In the genomic region with DNA sequence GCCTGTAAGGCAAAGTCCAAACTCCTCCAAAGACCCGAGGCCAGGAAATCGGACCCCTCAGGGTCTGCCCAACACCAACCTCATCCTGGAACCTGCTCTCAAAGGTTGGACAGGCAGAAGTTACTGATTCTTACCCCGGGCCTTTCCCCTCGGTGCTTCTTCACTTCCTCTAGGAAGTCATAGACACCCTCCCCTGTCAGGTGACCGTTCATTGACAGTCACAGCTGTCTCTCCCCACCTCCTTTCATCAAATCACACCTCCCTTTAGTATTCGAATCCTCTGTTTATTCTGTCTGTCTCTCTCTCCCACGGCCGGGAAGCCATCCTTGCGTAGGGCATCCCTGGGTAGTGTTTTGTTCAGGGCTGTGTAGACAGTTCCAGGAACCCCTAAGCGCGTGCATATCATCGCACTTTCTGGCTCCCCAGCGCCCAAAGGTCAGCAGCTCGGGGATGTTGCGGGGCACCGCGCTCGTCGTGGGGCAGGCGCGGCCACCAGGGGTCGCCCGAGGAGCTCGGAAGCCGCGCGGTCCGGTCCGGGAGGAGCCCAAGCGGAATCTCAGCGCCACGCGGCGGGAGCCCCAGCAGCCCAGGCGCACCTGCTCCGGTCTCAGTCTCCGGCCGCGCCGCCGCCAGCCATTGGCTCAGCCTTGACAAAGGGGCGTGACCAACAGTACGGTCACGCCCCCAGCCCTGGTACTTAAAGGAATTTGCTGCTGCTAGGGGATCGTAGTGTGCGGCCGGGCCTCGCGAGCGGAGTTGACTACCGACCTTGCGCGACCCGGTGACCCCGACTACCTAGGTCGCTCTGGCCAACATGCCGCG, we compare ENCODE assay signal across 9 mouse cellular contexts. TPM values are rescaled to one million over a fixed set of nuclear protein-coding genes. Genes with fewer than 3 reads are reported as not detected.
DNase-seq lines count a peak whose midpoint lies in the region; ATAC-seq and TF ChIP-seq lines count a peak whose summit lies in the region.
"Had no signal": no experiment of that assay in that cellular context is flagged by ENCODE, and none has a peak within 500 bp of the region (broad histone marks: within the 10 kb centered on the region; RNA-seq: fewer than 3 reads in every experiment).

A gene (plus strand): TSS at position 720 of the 822 bp plus-strand sequence.

- no peaks in the 10 kb centered on the region for H3K9me3 ChIP-seq in heart, embryonic 12.5 days (replicated peaks)
- no peaks in the 10 kb centered on the region for H3K9me3 ChIP-seq in kidney, postnatal 0 days (replicated peaks; ENCODE audit: low read length)
- no peaks in the 10 kb centered on the region for H3K9me3 ChIP-seq in liver, embryonic 11.5 days (ENCODE audit: control insufficient read depth, low read length)
- H3K9me3 ChIP-seq in stomach, embryonic 15.5 days = no peaks in the 10 kb centered on the region

- under 1% methylated on average over 58 of the region's 58 CpGs for WGBS in heart, embryonic 12.5 days
- under 1% methylated on average over 56 of the region's 58 CpGs for WGBS in kidney, postnatal 0 days
- 1% methylated on average over 58 of the region's 58 CpGs for WGBS in liver, embryonic 11.5 days
- WGBS in stomach, embryonic 15.5 days = under 1% methylated on average over 58 of the region's 58 CpGs

- peak within 1 kb of the TSS; percentile 89 for H3K4me2 ChIP-seq in heart, embryonic 12.5 days
- H3K4me2 ChIP-seq in kidney, postnatal 0 days (ENCODE audit: low read length) = peak within 1 kb of the TSS; percentile 60
- H3K4me2 ChIP-seq in liver, embryonic 11.5 days = peak within 1 kb of the TSS; percentile 91
- H3K4me2 ChIP-seq in stomach, embryonic 15.5 days = peak within 1 kb of the TSS; percentile 94

- peaks cover 12% of the 10 kb centered on the region for H3K36me3 ChIP-seq in heart, embryonic 12.5 days
- no peaks in the 10 kb centered on the region for H3K36me3 ChIP-seq in kidney, postnatal 0 days (ENCODE audit: insufficient read depth, low read length)
- H3K36me3 ChIP-seq in liver, embryonic 11.5 days (ENCODE audit: control insufficient read depth, insufficient read depth, low read length) = peaks cover 2% of the 10 kb centered on the region; the same call in 1 of the 2 replicates
- 0 out of 2 replicates have a peak, but pooled peaks cover 3% of the 10 kb centered on the region for H3K36me3 ChIP-seq in stomach, embryonic 15.5 days

- peak; percentile 93 for DNase-seq in CD4-positive helper T cell, adult 2 months (ENCODE audit: low read depth, low spot score)
- DNase-seq in brain, embryonic 18.5 days (ENCODE audit: low read depth, low spot score) = peak; percentile 52
- peak; percentile 99 for DNase-seq in kidney, postnatal 0 days (ENCODE audit: low spot score)
- peak; percentile 88 for DNase-seq in liver, embryonic 11.5 days (ENCODE audit: low spot score)
- DNase-seq in natural killer cell, adult 2 months (ENCODE audit: low spot score in 2 of 2) = peak; percentile 81 to 88

- TF ChIP-seq CTCF in kidney, postnatal 0 days (IDR thresholded peaks at IDR 0.05; ENCODE audit: low read depth) = peak; percentile 94

- ATAC-seq in erythroid progenitor cell, adult 5-6 weeks (replicated peaks; ENCODE audit: low FRiP score, poor library complexity, severe bottlenecking) = peak; percentile 79
- peak; percentile 93 for ATAC-seq in heart, embryonic 12.5 days (ENCODE audit: insufficient number of reproducible peaks, low FRiP score)
- ATAC-seq in kidney, postnatal 0 days (replicated peaks; ENCODE audit: low FRiP score, low read depth) = peak; percentile 98
- ATAC-seq in liver, embryonic 11.5 days (replicated peaks; ENCODE audit: low FRiP score) = peak; percentile 93
- peak; percentile 96 for ATAC-seq in stomach, embryonic 15.5 days (ENCODE audit: insufficient read depth, low FRiP score, low read depth)

- H3K4me3 ChIP-seq in heart, embryonic 12.5 days = peak within 1 kb of the TSS; percentile 61
- H3K4me3 ChIP-seq in kidney, postnatal 0 days (replicated peaks; ENCODE audit: low read depth, low read length) = peak within 1 kb of the TSS; percentile 44
- H3K4me3 ChIP-seq in liver, embryonic 11.5 days (ENCODE audit: low read depth, low read length) = peak within 1 kb of the TSS; percentile 57
- H3K4me3 ChIP-seq in stomach, embryonic 15.5 days (replicated peaks) = peak within 1 kb of the TSS; percentile 54

- H3K4me1 ChIP-seq in heart, embryonic 12.5 days (replicated peaks) = peaks cover 53% of the 10 kb centered on the region
- H3K4me1 ChIP-seq in kidney, postnatal 0 days (replicated peaks; ENCODE audit: insufficient read depth, low read length) = peaks cover 9% of the 10 kb centered on the region; the same call in 1 of the 2 replicates
- peaks cover 30% of the 10 kb centered on the region for H3K4me1 ChIP-seq in liver, embryonic 11.5 days (replicated peaks; ENCODE audit: control insufficient read depth, insufficient read depth, low read length)
- peaks cover 29% of the 10 kb centered on the region for H3K4me1 ChIP-seq in stomach, embryonic 15.5 days

- H3K9ac ChIP-seq in heart, embryonic 12.5 days = peak within 1 kb of the TSS; percentile 81
- peak within 1 kb of the TSS; percentile 59 for H3K9ac ChIP-seq in kidney, postnatal 0 days (ENCODE audit: low read depth, low read length)
- peak within 1 kb of the TSS; percentile 57 for H3K9ac ChIP-seq in liver, embryonic 11.5 days (ENCODE audit: low read depth, low read length)
- peak within 1 kb of the TSS; percentile 37 for H3K9ac ChIP-seq in stomach, embryonic 15.5 days

- peak within 1 kb of the TSS; percentile 12 for H3K27ac ChIP-seq in heart, embryonic 12.5 days (ENCODE audit: poor library complexity, severe bottlenecking)
- peak within 1 kb of the TSS; percentile 47 for H3K27ac ChIP-seq in kidney, postnatal 0 days
- H3K27ac ChIP-seq in liver, embryonic 11.5 days (ENCODE audit: low read depth, low read length) = peak within 1 kb of the TSS; percentile 25; the same call in 1 of the 2 replicates
- H3K27ac ChIP-seq in stomach, embryonic 15.5 days = peak within 1 kb of the TSS; percentile 48; the same call in 1 of the 2 replicates
- H3K27ac ChIP-seq: macrophage had no signal

- peaks cover 39% of the 10 kb centered on the region for H3K27me3 ChIP-seq in heart, embryonic 12.5 days (replicated peaks)
- no peaks in the 10 kb centered on the region for H3K27me3 ChIP-seq in kidney, postnatal 0 days (ENCODE audit: insufficient read depth, low read length)
- peaks cover 45% of the 10 kb centered on the region for H3K27me3 ChIP-seq in liver, embryonic 11.5 days (replicated peaks; ENCODE audit: control insufficient read depth, insufficient read depth, low read length)
- H3K27me3 ChIP-seq in stomach, embryonic 15.5 days (replicated peaks) = peaks cover 18% of the 10 kb centered on the region; the same call in 1 of the 2 replicates

RNA-seq across cellular contexts. Expression of the gene that starts here (rescaled TPM):
- not detected in 2 replicates for total RNA-seq in erythroid progenitor cell, adult 5-6 weeks (2015; ENCODE audit: low replicate concordance)
- not detected in 2 replicates for total RNA-seq in erythroid progenitor cell, adult 5-6 weeks (2017; ENCODE audit: low replicate concordance)
- 18.8 and 21.4 TPM in 2 replicates for polyA plus RNA-seq in heart, embryonic 12.5 days (2016; fragmentation: Nextera tagmentation; extraction: Ambion mirVana)
- polyA plus RNA-seq in kidney, postnatal 0 days (2015; fragmentation: Nextera tagmentation; extraction: Ambion mirVana) = 33.9 and 36.1 TPM in 2 replicates
- polyA plus RNA-seq in liver, embryonic 11.5 days (2014; fragmentation: Nextera tagmentation; extraction: Ambion mirVana) = 14.3 and 15.2 TPM in 2 replicates
- polyA plus RNA-seq in stomach, embryonic 15.5 days (2015; fragmentation: Nextera tagmentation; extraction: Ambion mirVana) = 13.6 and 16.0 TPM in 2 replicates
- polyA plus RNA-seq: macrophage had no signal

Comparison
In these comparisons a context has a peak if more than half of its experiments do, and no peak if none do; other contexts are left out.
1. Peak in every context shown above with its lines: DNase-seq, ATAC-seq, H3K4me3 ChIP-seq and H3K27ac ChIP-seq.
2. Peak in ATAC-seq in erythroid progenitor cell, adult 5-6 weeks; RNA of the gene not detected or under 1 TPM.